Mouse (Mus musculus) NIH3T3 (cell line): ENCODE data around the gene Rwdd3.
A peak's percentile ranks its signal among the peaks of the same experiment; 100 is the strongest.

Experiments
- DNase-seq: peaks from one replicate; pipeline ENCODE4 v3.0.0-alpha.2; 2012; ENCODE audit warnings: low read depth

The Rwdd3 gene

DNA sequence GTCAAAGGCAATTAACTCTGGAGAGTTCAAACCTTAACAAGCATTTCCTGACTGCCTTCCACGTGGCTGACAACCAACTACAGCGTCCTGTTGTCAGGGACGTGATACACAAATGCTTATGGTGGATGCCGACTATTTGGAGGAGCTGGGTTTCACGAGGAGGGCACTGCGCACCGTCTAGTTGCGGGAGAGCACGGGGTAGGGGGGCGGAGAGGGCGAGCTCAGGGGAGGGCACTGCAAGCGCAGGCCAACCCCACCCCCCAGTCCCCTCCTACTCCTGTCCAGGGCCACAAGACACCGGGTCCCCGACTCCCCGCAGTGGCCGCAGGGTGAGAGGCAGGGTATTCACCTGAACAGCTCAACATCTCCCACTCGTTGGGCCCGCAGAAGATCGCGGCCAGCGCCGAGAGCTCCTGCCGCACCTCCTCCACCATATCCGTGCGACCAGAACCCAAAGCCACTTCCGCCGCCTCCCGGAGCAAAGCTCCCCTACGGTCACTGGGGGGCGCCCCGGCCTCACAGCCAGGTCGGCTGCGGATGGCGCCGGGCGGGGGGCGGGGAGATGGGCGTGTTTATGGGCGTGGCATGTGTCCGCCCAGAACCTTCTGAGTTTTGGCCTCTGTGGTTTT, at the start of gene Rwdd3:
Gene Rwdd3, minus strand, starts transcription at position 453 of the 629 bp plus-strand sequence.
- DNase-seq, result peak; percentile 97

- no peak for DNase-seq
These were observed 45.5 kb upstream of the Rwdd3 start for GRCm38 (mm10) chr3:121217011-121217410.

GRCm38 (mm10) chr3:121213501-121213900, 42.0 kb upstream of the Rwdd3 start:
- DNase-seq, result no peak

GRCm38 (mm10) chr3:121212156-121212555, 40.7 kb upstream of the Rwdd3 start:
- DNase-seq, result peak; percentile 24

GRCm38 (mm10) chr3:121208994-121209393, 37.5 kb upstream of the Rwdd3 start:
- no peak for DNase-seq

GRCm38 (mm10) chr3:121206202-121206882, 34.8 kb upstream of the Rwdd3 start:
- no peak for DNase-seq

- no peak for DNase-seq
These were observed 31.1 kb upstream of the Rwdd3 start for GRCm38 (mm10) chr3:121202638-121203037.

- DNase-seq, result no peak
These were observed 29.7 kb upstream of the Rwdd3 start for GRCm38 (mm10) chr3:121201012-121201747.

GRCm38 (mm10) chr3:121189199-121189598, 17.7 kb upstream of the Rwdd3 start:
- no peak for DNase-seq

DNA sequence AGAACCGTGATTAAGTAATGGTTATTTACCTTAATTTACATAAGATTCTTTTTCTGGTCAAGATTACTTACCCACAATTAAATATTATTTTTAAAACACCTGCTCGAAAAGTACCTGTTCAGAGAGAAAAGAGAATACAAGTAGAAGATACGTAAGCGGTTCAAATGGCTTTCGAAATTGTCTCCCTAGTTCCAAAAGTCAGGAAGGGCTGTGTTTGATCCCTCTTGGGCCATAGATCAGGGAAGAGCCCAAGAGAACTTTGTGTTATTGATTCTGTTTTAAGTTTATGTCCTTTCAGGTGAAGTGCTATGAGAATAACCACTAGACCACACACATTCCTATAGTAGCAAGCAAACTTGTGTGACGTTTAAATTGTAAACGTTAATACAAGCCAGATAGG, 16.0 kb upstream of the Rwdd3 start:
- DNase-seq, result no peak

DNA sequence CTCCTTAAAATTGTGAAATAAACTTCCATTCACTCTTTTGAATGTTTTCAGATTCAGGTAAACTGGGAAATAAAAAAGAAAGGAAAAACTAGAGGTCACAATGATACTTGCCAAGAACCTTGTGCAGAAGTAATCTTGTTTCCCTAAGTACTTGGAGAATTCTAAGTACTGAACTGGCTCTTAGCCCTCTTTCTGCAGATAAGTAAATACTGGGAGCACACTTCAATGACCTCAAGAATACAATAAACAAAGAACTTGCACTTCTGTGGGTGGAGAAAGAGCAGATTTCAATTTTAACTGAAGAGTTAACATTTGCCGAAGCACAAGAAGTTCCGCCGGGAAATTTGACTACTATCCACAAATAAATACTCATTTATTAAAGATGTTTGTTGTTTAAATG, 15.4 kb upstream of the Rwdd3 start:
- no peak for DNase-seq

DNA sequence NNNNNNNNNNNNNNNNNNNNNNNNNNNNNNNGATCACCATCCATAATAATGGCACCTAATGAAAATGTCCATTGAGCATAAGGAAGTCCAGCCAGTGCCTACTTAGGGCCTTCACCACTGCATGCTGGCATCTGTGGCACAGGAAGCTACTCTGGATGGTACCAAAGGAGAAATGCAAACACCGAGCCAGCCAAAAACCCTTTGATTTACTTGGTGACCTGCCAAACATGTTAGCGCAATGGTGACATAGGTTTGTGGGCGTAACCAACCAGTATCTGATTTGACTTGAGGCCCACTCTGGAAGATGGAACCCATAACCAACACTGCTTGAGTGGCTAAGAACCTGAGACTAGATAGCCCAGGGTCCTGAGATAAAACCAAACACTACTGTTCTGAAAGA, 13.7 kb upstream of the Rwdd3 start:
- DNase-seq, result no peak

DNA sequence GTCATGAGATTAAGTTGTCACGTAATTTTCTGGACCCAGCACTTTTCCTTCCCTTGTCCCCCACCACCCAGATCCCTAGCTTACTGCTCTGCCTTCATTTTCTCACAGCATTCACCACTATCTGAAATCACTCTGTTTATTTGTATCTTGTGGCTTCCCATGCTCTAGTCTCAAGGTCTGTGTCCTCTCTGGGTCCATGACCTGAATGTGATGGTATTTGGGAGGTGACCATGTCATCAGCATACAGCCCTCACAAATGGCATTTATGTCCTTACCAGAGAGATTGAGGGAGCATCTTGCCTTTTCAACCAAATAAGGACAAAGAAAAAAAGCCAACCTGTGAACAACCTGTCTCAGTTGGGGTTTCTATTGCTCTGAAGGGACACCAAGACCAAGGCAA, 4.5 kb upstream of the Rwdd3 start:
- DNase-seq, result no peak

GRCm38 (mm10) chr3:121174248-121174945, 2.9 kb upstream of the Rwdd3 start:
- DNase-seq, result peak; percentile 14

- DNase-seq, result no peak
These were observed 1.2 kb upstream of the Rwdd3 start for GRCm38 (mm10) chr3:121172718-121173117.

- DNase-seq, result no peak
These were observed 374 bp upstream of the Rwdd3 start for GRCm38 (mm10) chr3:121171872-121172265.

DNA sequence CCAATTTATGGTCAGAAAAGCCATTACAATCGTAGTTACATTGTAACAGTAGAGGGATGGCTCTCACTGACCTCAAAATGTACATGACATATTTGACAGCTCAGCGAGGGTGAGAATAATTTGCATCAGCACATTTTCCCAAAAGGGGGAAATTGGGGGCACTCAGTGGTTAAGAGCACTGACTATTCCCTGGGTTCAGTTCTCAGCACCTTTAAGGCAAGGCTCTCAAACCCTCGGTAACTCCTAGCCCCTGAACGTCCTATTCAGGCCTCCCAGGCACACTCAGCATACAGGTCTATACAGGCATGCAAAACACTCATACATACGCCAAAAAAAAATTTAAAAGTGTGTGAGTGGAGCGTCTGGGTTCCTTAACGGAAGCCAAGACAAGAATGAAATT, 864 bp downstream of the Rwdd3 start:
- no peak for DNase-seq

DNA sequence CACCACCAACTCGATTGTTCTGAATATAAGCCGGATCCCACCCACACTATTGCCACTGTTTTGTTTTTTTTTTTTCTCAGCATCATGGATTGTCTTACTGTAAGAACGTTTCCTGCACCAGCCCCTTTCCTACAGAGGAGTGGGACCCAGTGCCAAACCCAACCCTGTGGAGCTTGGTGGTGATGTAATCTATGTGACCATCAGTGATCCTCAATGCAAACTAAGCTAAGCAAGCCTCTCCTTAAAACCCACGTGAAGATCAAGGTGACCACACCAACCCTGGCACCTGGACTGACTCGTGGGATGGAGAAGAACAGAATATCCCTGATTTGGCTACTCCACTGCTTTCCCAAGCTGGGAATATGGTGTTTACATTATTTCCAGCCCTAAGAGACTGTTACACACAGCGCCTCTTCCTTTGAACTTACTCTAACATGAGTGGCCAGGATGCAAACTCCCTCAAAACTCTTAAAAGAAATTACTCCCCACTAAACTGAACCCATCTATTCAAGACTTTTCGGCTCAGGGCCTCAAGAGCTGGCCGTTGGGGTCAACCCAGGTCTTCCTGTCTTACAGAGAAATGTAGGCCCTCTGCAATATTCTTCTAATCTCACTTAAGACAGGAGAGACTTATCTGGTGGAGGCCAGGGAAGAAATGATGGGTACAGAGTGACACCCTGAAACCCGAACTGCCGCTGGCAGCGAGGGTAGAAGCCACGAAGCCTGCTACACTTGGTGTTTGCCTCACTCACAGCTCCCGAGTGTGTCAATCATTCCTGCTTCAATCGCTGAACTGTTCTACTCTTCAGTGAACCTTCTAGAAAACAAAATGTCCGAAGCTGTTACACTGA, 2.2 kb downstream of the Rwdd3 start:
- DNase-seq, result no peak

DNA sequence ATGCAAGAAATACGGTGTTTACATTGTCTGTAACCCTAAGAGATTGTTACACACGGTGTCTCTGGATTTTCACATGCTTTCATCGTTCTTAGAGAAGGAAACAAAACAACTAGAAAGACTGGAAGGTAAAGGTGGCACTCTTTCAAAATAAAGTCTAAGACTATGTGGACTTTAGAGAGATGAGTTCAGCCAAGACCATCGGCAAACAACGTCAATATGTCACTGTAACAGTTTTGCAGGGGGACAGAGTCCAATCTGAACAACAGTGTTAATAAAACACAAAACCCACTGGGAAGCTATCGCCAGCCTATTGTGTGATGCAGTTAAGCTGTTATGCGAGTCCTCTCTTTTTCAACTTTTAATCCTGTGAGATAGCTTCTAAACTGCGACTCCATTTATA, 2.9 kb downstream of the Rwdd3 start:
- no peak for DNase-seq

DNA sequence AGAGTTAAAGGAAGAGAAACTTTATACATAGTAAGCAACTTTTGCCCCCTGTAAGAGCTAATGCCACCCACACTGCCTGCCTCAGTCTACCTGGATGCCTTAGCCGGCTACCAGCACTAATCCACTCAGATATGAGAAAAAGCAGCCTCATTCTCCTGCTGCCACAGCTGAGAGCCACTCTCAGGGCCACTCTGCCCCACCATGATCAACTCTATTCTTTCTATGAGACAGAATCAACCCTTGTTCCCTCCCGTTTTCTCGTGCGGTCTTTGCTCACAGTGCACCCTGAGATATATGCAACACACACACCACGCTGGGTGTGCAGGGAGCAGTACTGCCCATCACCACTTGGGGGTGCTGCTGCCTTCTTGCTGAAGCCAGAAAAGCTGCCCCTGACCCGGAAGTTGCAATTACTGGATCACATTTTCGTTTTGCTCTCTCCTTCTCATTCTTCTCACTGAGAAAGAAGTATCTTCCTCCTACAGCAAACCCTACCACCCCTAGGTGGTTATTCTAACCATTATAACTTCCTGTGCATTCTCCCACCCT, 8.2 kb downstream of the Rwdd3 start:
- DNase-seq, result peak; percentile 54

GRCm38 (mm10) chr3:121161661-121162060, 9.8 kb downstream of the Rwdd3 start:
- DNase-seq, result no peak
